Mouse (Mus musculus) testis, adult 2 months (tissue): ENCODE results near the gene Gtf2i.

Experiments
- CTCF ChIP-seq: fragments of 200-500 bp; IDR thresholded peaks from 2 replicates; pipeline ENCODE4 v1.5.1; 2012; ENCODE audit warnings: low read depth, mild to moderate bottlenecking, inconsistent platforms, low read length, moderate library complexity; ENCODE audit not compliant: control insufficient read depth, insufficient read depth, insufficient replicate concordance
- POLR2A ChIP-seq: fragments of 200-500 bp; IDR thresholded peaks from 2 replicates; pipeline ENCODE4 v1.6.1; 2012; ENCODE audit warnings: low read depth, mild to moderate bottlenecking, inconsistent platforms, low read length, moderate library complexity; ENCODE audit not compliant: control insufficient read depth

DNA sequence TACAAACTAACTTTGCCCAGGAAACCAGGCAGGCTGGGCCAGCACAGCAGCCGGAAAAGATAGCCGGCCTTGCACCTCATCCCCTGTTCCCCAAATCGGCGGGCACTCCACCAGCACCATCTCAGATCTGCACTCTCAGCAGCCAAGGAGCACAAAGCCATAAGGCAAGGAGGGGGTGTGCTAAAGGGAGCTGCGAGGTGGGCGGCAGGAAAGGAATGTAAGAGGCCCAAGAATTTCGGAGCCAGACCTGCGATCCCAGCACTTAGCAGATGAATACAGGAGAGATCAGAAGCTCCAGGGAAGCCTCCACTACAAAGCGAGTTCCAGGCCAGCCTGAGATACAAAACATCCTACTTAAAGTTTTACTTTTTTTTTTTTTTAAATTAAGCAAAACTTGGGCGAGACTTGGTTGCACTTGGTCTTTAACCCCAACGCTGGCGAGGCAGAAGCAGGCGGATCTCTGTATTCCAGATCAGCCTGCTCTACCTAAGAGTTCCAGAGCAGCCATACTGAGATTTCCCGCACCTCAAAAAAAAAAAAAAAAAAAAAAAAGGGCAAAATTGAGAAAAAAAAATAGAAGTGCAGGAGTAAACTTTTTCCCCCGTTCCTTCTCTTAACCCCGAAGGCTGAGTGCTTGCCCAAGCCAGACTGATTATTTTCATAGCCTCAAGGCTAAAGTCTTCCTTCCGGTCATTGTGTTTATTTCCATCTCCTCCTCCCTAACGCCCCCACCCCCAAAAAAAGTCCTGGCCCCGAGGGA is 1.7 kb downstream of the Gtf2i start:
- TF ChIP-seq CTCF = no peak
- no peak for TF ChIP-seq POLR2A
